Comparison of ENCODE assay signal across 1 mouse cellular context in genomic region chr17:24169317-24170065, GRCm38 (mm10).
A peak's percentile ranks its signal among the peaks of the same experiment; 100 is the strongest.
TF ChIP-seq lines count a peak whose summit lies in the region.

Atp6v0c (minus strand) TSS chr17:24169702.

TF ChIP-seq in CH12.LX, 34 proteins besides CTCF, POLR2A, EP300 and RAD21 (continued from another document):
- TF ChIP-seq ZMIZ1 (IDR thresholded peaks at IDR 0.05; ENCODE audit: low read depth, low read length), result peak; percentile 92
- peak; percentile 68 for TF ChIP-seq HCFC1 (IDR thresholded peaks at IDR 0.05; ENCODE audit: low read depth, low read length)
- TF ChIP-seq UBTF (IDR thresholded peaks at IDR 0.05; ENCODE audit: low read depth, low read length), result no peak
- TF ChIP-seq PAX5 (IDR thresholded peaks at IDR 0.05; ENCODE audit: low read length), result no peak
- peak; percentile 98 for TF ChIP-seq CHD1 (IDR thresholded peaks at IDR 0.05; ENCODE audit: low read depth, low read length)
- peak; percentile 90 for TF ChIP-seq USF1 (IDR thresholded peaks at IDR 0.05; ENCODE audit: low read depth, low read length)
- peak; percentile 56 for TF ChIP-seq TBP (conservative IDR thresholded peaks at IDR 0.05; ENCODE audit: low read depth, low read length)
- peak; percentile 78 for TF ChIP-seq NELFE (IDR thresholded peaks at IDR 0.05; ENCODE audit: low read depth, low read length)
- no peak for TF ChIP-seq ETS1 (conservative IDR thresholded peaks at IDR 0.05; ENCODE audit: low read depth, low read length)
- TF ChIP-seq KAT2A (IDR thresholded peaks at IDR 0.05; ENCODE audit: insufficient replicate concordance, low read length), result no peak
- no peak; the same call in 1 of the 2 replicates for TF ChIP-seq MEF2A (IDR thresholded peaks at IDR 0.05; ENCODE audit: borderline replicate concordance, low read depth, low read length)
- TF ChIP-seq IRF4 (IDR thresholded peaks at IDR 0.05; ENCODE audit: low read depth, low read length), result no peak; the same call in 1 of the 2 replicates
- TF ChIP-seq TCF12 (IDR thresholded peaks at IDR 0.05; ENCODE audit: low read depth, low read length), result peak; percentile 19
- TF ChIP-seq ZKSCAN1 (IDR thresholded peaks at IDR 0.05; ENCODE audit: borderline replicate concordance, low read depth, low read length), result no peak
- peak; percentile 18; the same call in 1 of the 2 replicates for TF ChIP-seq ELF1 (IDR thresholded peaks at IDR 0.05; ENCODE audit: low read depth, low read length)
- no peak for TF ChIP-seq MYC (IDR thresholded peaks at IDR 0.05; ENCODE audit: low read depth, low read length)
- TF ChIP-seq GABPA (IDR thresholded peaks at IDR 0.05; ENCODE audit: insufficient replicate concordance, low read depth, low read length), result no peak
- no peak for TF ChIP-seq E2F4 (IDR thresholded peaks at IDR 0.05; ENCODE audit: insufficient replicate concordance, low read depth, low read length)
- TF ChIP-seq JUN (IDR thresholded peaks at IDR 0.05; ENCODE audit: insufficient read depth, low read depth, low read length), result no peak
